Mouse (Mus musculus) C2C12 (cell line): ENCODE results near the gene Wnt5a.

Source experiments
- CEBPB ChIP-seq: IDR thresholded peaks from one replicate; pipeline ENCODE4 v1.6.1; 2011; ENCODE audit warnings: low read depth, mild to moderate bottlenecking, control low read depth, moderate library complexity
- CTCF ChIP-seq: IDR thresholded peaks from one replicate; pipeline ENCODE4 v1.5.1; 2011; ENCODE audit not compliant: control insufficient read depth, insufficient read depth, insufficient read length
- FOSL1 ChIP-seq: IDR thresholded peaks from one replicate; pipeline ENCODE4 v1.8.0; 2011; ENCODE audit warnings: mild to moderate bottlenecking, low read length; ENCODE audit not compliant: poor library complexity, insufficient read depth, severe bottlenecking
- MAX ChIP-seq: IDR thresholded peaks from one replicate; pipeline ENCODE4 v1.6.1; 2011; ENCODE audit warnings: mild to moderate bottlenecking, control low read depth
- MYOD1 ChIP-seq: IDR thresholded peaks from one replicate; pipeline ENCODE4 v1.6.1; 2011; ENCODE audit warnings: low read depth; ENCODE audit not compliant: control insufficient read depth, insufficient read length
- MYOG ChIP-seq: IDR thresholded peaks from one replicate; pipeline ENCODE4 v1.6.1; 2011; ENCODE audit not compliant: control insufficient read depth, insufficient read length; ENCODE audit errors: extremely low read depth
- USF1 ChIP-seq: IDR thresholded peaks from one replicate; pipeline ENCODE4 v1.6.1; 2011; ENCODE audit warnings: low read depth, mild to moderate bottlenecking, control low read depth, moderate library complexity

GRCm38 (mm10) chr14:28475421-28475820 is 29.1 kb upstream of the Wnt5a start:
- TF ChIP-seq CTCF (no peak), USF1 (no peak), FOSL1 (no peak), MYOD1 (no peak), MAX (no peak), CEBPB (no peak), MYOG (no peak)
